Mouse (Mus musculus): ENCODE data around the gene Gaa. TPM values are rescaled to one million over a fixed set of nuclear protein-coding genes. Genes with fewer than 3 reads are reported as not detected.

Gaa gene
- polyA plus RNA-seq (2015; fragmentation: Nextera tagmentation; extraction: Ambion mirVana) = 21.4 and 26.4 TPM in 2 replicates

DNA sequence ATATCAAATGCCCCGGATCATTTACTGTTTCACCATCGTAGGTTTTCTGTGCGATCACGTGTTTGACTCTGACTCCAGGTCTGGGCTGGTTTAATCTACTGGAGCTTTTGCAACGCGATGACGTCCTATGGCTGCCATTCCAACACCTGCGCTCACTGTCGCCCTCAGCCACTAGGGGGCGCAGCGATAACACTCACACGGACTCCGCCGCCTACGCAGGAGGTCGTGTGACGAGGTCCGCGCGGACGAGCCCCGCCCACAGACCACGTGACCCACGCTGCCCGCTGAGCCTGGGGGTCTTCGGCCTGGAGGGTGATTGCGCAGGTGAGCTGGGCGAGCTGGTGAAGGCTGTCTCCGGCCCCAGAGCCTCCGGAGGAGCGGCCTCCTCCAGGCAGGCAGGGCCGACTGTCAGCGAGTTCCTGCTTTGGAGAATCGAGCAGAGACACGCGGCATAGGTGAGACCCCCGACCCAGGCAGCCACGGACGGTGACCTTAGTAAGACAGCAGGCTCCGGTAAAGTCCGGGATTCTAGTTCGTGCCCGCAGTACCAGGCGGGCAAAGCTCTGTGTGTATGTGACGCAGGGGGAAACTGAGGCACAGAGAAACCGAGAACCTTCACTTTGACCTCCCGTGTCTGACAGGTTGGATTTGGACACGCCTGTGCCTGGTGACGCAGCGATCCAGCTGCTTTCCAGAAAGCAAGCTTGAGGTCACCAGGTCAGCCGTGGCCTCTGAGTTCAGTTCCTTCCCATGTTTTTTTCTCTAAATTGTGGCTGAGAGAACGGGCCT is at the start of gene Gaa:
TSS of gene Gaa (plus strand) at position 120 of the 789 bp plus-strand sequence.
- ATAC-seq (ENCODE audit: insufficient read depth) = peak; percentile 68
- H3K36me3 ChIP-seq (replicated peaks) = peaks cover 5% of the 10 kb centered on the region; the same call in 1 of the 2 replicates

DNA sequence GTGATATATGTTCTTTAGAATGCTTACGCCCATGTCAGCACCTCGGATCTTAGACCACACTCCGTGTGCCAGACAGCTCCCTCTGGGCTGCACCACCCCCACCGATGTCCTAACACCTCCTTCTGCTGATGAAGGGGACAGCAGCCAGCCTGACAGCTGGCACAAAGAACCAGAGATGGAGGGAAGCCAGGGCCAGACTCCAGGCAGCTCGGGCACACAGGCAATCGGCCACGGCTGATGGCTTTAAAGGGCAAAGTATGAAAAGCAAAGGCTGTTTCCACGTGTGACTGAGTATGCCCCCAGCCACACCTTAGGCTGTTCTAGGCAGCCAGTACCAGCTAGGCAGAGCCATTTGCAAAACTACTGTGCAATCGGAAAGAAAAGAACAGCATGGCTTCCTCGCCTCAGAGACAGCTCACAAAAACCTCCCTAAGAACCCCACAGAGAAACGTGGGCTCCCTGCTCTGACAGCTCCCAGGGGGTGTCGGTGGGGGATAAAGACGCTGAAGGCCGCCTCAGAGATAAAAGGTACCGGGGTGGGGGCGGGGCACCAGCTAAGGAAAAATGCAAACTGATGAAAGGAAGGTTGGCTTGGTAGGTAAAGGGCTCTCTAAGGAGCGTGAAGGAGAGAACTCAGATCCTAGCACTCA is 47.7 kb upstream of the Gaa start:
- Histone ChIP-seq H3K27me3 (no peaks in the 10 kb centered on the region), H3K4me2 (no peak overlapping the region), H3K27ac (replicated peaks) (no peak overlapping the region), H3K4me1 (replicated peaks) (peaks cover 17% of the 10 kb centered on the region), H3K4me3 (replicated peaks) (no peak overlapping the region), H3K9ac (no peak overlapping the region), H3K9me3 (replicated peaks) (no peaks in the 10 kb centered on the region), H3K36me3 (replicated peaks) (no peaks in the 10 kb centered on the region)
- WGBS (ENCODE audit: insufficient replicate concordance) = 41% methylated on average over 17 of the region's 17 CpGs
- no peak for ATAC-seq (ENCODE audit: insufficient read depth)

More for the DNA sequence above, at the start of gene Gaa:
- Histone ChIP-seq H3K9me3 (replicated peaks) (no peaks in the 10 kb centered on the region), H3K4me3 (replicated peaks) (peak within 1 kb of the TSS; percentile 76), H3K27me3 (no peaks in the 10 kb centered on the region), H3K4me2 (peak within 1 kb of the TSS; percentile 97), H3K9ac (peak within 1 kb of the TSS; percentile 78), H3K4me1 (replicated peaks) (peaks cover 27% of the 10 kb centered on the region), H3K27ac (replicated peaks) (peak within 1 kb of the TSS; percentile 64; the same call in 1 of the 2 replicates)
- 3% methylated on average over 52 of the region's 52 CpGs for WGBS (ENCODE audit: insufficient replicate concordance)

DNA sequence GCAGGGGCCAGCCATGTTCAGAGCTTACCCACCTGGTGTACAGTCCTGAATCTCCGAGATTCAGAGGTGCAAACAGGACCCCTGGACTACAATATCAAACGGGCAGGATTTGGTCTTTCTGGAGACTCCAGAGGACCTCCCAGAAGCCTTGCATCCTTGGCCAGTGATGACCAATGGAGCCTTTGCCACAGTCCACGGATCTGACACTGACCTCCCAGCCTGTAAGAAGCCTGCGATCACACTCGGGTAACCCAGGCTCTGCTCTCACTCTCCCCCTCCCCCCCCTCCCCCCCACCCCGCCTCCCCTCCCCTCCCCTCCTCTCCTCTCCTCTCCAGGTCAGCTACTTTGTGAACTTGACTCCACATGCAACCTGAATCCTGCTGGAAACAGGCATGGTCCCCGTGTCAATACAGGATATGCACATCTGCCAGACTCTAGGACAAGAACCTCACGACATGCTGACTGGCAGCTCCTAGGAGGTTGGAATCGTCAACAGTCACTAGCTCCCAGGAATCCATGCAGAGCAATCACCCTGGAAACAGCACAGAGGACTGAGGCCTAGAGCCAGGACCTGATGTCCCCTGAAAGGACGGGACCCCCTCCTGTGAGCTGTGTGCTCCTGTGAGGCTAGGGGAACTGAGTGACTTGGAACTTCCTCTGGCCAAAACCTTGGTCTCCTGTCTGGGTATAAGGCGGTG is 45.7 kb upstream of the Gaa start:
- Histone ChIP-seq H3K36me3 (replicated peaks) (no peaks in the 10 kb centered on the region), H3K4me1 (replicated peaks) (no peaks in the 10 kb centered on the region), H3K4me2 (no peak overlapping the region), H3K27me3 (peaks cover 10% of the 10 kb centered on the region), H3K9ac (no peak overlapping the region), H3K27ac (replicated peaks) (no peak overlapping the region), H3K9me3 (replicated peaks) (no peaks in the 10 kb centered on the region), H3K4me3 (replicated peaks) (no peak overlapping the region)
- ATAC-seq (ENCODE audit: insufficient read depth) = no peak
- WGBS (ENCODE audit: insufficient replicate concordance) = 52% methylated on average over 10 of the region's 11 CpGs

DNA sequence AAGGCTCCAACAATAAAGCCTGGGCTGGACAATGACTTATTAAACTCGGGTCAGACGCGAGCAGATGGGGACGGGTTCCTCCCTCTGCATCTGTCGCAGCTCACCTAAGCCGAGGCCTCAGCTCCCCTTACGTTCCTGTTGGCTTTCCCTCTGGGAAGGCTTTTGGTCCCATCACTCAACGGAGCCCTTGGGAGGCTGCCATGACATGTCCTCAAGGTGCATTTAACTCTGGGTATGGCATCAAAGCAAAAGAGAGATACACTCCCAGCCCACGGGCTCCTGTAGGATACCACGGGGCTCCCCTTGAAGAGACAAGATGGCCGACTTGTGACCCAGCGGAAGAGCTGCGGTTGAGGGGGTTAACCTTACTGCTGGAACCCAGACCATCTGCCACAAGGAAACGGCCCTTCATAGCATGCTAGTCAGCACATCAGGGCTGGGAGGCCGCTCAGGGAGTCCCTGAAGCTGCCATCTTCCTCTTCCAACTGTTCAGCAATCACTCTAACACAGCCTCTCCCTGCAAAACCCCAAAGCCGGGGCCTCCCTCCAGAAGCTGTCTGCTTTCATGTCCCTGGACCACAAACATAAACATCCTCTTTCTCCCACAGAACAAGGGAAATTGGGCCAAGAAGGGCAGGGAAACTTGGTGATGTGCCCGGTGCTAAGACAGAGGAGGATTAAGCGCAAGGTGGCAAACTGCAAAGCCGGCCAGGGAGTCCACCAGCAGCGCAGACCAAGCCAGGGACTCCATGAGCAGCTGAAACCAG is 44.4 kb upstream of the Gaa start:
- Histone ChIP-seq H3K4me3 (replicated peaks) (no peak overlapping the region), H3K27me3 (peaks cover 24% of the 10 kb centered on the region), H3K4me1 (replicated peaks) (peaks cover 8% of the 10 kb centered on the region), H3K9me3 (replicated peaks) (no peaks in the 10 kb centered on the region), H3K9ac (no peak overlapping the region), H3K36me3 (replicated peaks) (no peaks in the 10 kb centered on the region), H3K27ac (replicated peaks) (no peak overlapping the region), H3K4me2 (no peak overlapping the region)
- no peak for ATAC-seq (ENCODE audit: insufficient read depth)
- 68% methylated on average over 20 of the region's 20 CpGs for WGBS (ENCODE audit: insufficient replicate concordance)

DNA sequence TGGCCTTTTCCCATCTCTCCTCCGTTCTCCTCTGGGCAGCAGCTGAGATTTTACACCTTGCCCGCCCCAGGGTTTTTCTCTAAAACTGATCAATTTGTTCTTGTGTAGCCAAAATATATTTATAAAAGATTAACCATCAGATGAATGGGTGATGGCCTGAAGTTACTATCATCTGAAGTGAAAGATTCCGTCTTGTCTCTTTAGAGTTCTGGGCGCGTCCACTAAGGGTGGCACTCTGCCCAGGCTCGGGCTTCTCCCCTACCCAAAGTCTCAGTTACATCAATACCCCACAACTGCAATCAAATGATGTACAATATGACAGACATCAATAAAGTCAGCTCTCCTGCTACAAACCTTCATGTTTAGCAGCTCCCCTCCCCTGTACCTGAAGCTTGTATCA is 42.8 kb upstream of the Gaa start:
- Histone ChIP-seq H3K27ac (replicated peaks) (no peak overlapping the region), H3K4me3 (replicated peaks) (no peak overlapping the region), H3K4me1 (replicated peaks) (peaks cover 20% of the 10 kb centered on the region), H3K4me2 (no peak overlapping the region), H3K27me3 (peaks cover 40% of the 10 kb centered on the region), H3K9me3 (replicated peaks) (no peaks in the 10 kb centered on the region), H3K36me3 (replicated peaks) (no peaks in the 10 kb centered on the region), H3K9ac (no peak overlapping the region)
- ATAC-seq (ENCODE audit: insufficient read depth) = no peak
- 68% methylated on average over 6 of the region's 6 CpGs for WGBS (ENCODE audit: insufficient replicate concordance)

DNA sequence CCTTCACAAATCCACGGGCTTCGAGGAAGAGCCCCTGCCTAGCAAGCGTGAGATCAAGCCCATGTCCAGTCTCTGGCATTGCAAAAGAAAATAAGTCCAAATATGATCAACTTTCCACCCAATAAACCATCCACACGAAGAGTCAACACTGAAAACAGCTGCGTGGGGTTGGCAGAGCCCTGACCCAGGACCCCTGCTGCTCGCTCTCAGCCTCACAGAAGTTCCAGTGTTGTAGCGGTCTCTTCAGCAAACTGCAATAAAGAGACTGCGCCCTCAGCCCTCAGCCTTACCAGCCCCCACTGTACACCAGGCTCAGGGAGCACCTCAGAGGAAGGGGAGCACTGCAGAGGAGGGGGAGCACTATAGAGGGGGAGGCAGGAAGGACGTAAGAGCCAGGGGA is 42.1 kb upstream of the Gaa start:
- H3K9ac ChIP-seq = no peak overlapping the region
- H3K9me3 ChIP-seq (replicated peaks) = no peaks in the 10 kb centered on the region
- H3K27ac ChIP-seq (replicated peaks) = no peak overlapping the region
- no peaks in the 10 kb centered on the region for H3K36me3 ChIP-seq (replicated peaks)
- H3K4me3 ChIP-seq (replicated peaks) = no peak overlapping the region
- ATAC-seq (ENCODE audit: insufficient read depth) = no peak
- no peak overlapping the region for H3K4me2 ChIP-seq
- H3K4me1 ChIP-seq (replicated peaks) = peaks cover 20% of the 10 kb centered on the region
- 62% methylated on average over 9 of the region's 9 CpGs for WGBS (ENCODE audit: insufficient replicate concordance)
- H3K27me3 ChIP-seq = peaks cover 47% of the 10 kb centered on the region

DNA sequence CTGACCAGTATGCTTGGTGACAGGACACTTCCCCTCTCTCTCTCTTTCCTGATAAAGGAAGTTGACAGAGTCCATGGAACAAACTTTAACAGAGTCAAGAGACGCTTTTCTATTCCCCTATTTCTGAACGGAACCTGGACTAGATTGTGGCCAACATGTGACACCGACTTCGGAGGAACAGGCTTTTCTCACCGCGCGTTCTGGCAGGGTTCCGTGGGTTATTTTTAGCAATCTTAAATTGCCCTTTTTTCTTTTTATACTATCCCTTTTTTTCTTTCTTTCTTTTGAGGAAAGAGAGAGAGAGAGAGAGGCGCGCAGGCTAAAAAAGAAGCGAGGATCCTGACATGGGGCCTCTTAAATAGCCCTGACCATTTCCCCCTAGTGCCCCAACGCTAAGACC is 40.1 kb upstream of the Gaa start:
- peak overlapping the region; percentile 43 for H3K9ac ChIP-seq
- H3K4me1 ChIP-seq (replicated peaks) = peaks cover 20% of the 10 kb centered on the region
- H3K4me3 ChIP-seq (replicated peaks) = peak overlapping the region; percentile 58
- no peaks in the 10 kb centered on the region for H3K36me3 ChIP-seq (replicated peaks)
- peaks cover 64% of the 10 kb centered on the region for H3K27me3 ChIP-seq
- H3K27ac ChIP-seq (replicated peaks) = no peak overlapping the region
- peak overlapping the region; percentile 81 for H3K4me2 ChIP-seq
- H3K9me3 ChIP-seq (replicated peaks) = no peaks in the 10 kb centered on the region
- ATAC-seq (ENCODE audit: insufficient read depth) = no peak
- WGBS (ENCODE audit: insufficient replicate concordance) = 4% methylated on average over 12 of the region's 12 CpGs

DNA sequence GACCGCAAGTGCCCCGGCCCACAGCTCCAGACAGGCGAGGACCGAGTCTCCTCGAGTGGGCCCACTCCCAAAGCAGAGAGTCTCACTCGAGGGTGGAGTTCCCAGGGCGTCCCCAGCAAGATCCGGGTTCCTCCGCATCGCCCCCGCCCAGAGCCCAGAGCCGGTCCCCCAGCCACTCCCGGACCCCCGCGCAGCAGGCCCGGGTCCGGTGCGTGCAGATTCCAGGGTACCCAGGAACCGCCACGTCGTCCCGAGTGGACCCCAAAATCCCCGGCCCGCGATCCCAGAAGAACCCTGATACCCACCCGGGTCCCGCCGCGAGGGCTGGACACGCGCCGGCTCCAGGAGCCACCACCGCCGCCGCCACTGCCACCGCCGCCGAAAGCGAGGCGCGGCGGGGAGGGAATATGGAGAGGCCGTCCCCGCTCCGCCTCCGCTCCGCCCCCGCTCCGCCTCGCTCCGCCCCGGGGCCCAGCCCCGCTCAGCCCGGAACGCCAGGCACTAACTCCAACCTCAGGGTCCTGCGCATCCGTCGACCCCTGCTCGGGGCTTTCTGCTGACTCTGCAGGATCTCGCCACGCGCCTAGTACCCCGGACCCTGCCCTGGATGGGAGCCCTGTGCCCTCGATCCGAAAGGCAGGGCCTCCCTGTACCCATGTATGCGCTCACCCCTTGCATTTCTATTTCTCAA is 39.5 kb upstream of the Gaa start, which contains the start of the genes Tbc1d16 and Ccdc40:
TSS of gene Tbc1d16 (minus strand) at position 409 of the 691 bp plus-strand sequence.
TSS of gene Ccdc40 (plus strand) at position 482 of the 691 bp plus-strand sequence.
- H3K9me3 ChIP-seq (replicated peaks) = no peaks in the 10 kb centered on the region
- peak; percentile 65 for ATAC-seq (ENCODE audit: insufficient read depth)
- H3K4me3 ChIP-seq (replicated peaks) = peak within 1 kb of the TSS; percentile 58
- H3K36me3 ChIP-seq (replicated peaks) = no peaks in the 10 kb centered on the region
- H3K27ac ChIP-seq (replicated peaks) = no peak within 1 kb of the TSS
- peaks cover 20% of the 10 kb centered on the region for H3K4me1 ChIP-seq (replicated peaks)
- WGBS (ENCODE audit: insufficient replicate concordance) = under 1% methylated on average over 66 of the region's 66 CpGs
- peak within 1 kb of the TSS; percentile 43 for H3K9ac ChIP-seq
- peaks cover 64% of the 10 kb centered on the region for H3K27me3 ChIP-seq
- H3K4me2 ChIP-seq = peak within 1 kb of the TSS; percentile 81

DNA sequence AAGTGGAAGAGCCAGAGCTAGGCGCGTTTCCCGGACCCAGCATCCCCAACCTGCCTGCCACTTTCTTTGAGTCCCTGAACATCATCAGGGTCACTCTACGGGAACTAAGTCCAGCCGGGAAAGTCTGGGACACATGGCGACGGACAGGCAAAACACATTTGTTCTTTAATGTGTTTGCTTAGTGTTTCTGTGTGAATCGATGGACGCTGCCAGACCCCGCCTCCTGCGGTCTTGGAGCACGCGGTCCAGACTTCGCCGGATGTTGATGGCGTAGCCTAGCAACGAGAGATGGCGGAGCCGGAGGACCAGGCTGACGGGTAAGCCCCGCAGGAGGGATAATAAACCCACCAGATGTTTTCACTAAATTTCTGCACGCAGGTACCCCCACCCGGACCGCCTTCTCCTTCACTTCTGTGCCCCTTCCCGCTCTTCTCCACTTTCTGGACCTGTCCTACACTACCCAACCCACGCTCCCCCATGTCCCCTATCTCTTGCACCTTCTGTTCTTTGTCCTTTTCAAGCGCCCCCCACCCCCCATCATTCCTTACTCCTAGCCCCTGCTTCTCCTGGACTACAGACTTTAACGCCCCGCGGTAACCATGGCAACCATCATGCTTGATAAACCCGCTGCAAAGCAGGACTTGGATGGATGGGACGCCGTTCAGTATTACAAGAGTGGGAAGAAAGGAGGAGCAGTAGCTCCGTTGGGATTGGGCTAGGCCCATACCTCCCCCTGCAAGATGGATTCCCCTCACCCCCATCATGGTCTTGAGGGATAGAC is 38.7 kb upstream of the Gaa start:
- peak overlapping the region; percentile 58 for H3K4me3 ChIP-seq (replicated peaks)
- H3K9me3 ChIP-seq (replicated peaks) = no peaks in the 10 kb centered on the region
- H3K4me2 ChIP-seq = peak overlapping the region; percentile 81
- no peak overlapping the region for H3K27ac ChIP-seq (replicated peaks)
- peaks cover 20% of the 10 kb centered on the region for H3K4me1 ChIP-seq (replicated peaks)
- no peak overlapping the region for H3K9ac ChIP-seq
- ATAC-seq (ENCODE audit: insufficient read depth) = 0 out of 2 replicates have a peak, but pooled peaks have one; percentile 25
- H3K27me3 ChIP-seq = peaks cover 64% of the 10 kb centered on the region
- no peaks in the 10 kb centered on the region for H3K36me3 ChIP-seq (replicated peaks)
- WGBS (ENCODE audit: insufficient replicate concordance) = 3% methylated on average over 34 of the region's 34 CpGs

Data from liver, embryonic 15.5 days (tissue).